Comparison of ENCODE assay signal across 11 mouse cellular contexts in the genomic region with DNA sequence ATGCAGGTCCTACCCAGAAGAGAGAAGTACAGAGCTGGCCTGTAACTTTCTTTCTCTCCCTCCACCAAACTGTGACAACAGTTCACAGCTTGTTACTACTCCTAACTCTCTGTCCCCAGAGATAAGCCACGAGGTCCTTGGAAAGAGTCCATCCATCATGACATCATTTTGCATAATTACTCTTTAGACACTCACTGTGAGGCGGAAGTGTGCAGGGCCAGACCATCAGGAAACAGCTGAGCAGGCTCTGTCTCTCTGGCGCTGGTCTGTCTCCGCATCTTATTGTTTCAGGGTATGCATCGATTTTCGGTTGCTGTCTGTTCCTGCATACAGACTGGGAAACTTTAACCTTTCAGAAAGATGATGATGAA. TPM values are rescaled to one million over a fixed set of nuclear protein-coding genes. Genes with fewer than 3 reads are reported as not detected.
DNase-seq lines count a peak whose midpoint lies in the region; ATAC-seq and TF ChIP-seq lines count a peak whose summit lies in the region.
"Had no signal": no experiment of that assay in that cellular context is flagged by ENCODE, and none has a peak within 500 bp of the region (broad histone marks: within the 10 kb centered on the region; RNA-seq: fewer than 3 reads in every experiment).

No protein-coding gene starts in this region.

- H3K36me3 ChIP-seq in midbrain, embryonic 16.5 days (ENCODE audit: control insufficient read depth, insufficient read depth, low read length) = no peaks in the 10 kb centered on the region
- H3K36me3 ChIP-seq in neural tube, embryonic 15.5 days = no peaks in the 10 kb centered on the region
- H3K36me3 ChIP-seq: G1E had no signal

- 77% methylated on average over 6 of the region's 6 CpGs for WGBS in midbrain, embryonic 16.5 days
- 65% methylated on average over 6 of the region's 6 CpGs for WGBS in neural tube, embryonic 15.5 days

- intact Hi-C loops in gastrocnemius, adult 2 months (cut with DNase I) = no loop called here
- intact Hi-C loops in gastrocnemius, postnatal 36 days (cut with DNase I) = loop anchor here (10.0 kb wide), 1 partner anchor 88 kb away; no protein-coding TSS in a partner anchor
- intact Hi-C loops in heart, postnatal 36 days (cut with DNase I) = no loop called here

- H3K27ac ChIP-seq in gastrocnemius, adult 2 months = peak overlapping the region; percentile 46; the same call in 1 of the 2 replicates
- no peak overlapping the region for H3K27ac ChIP-seq in midbrain, embryonic 16.5 days (ENCODE audit: low read length)
- no peak overlapping the region for H3K27ac ChIP-seq in neural tube, embryonic 15.5 days (replicated peaks)

- TF ChIP-seq CTCF in gastrocnemius, adult 2 months (IDR thresholded peaks at IDR 0.05) = no peak

- H3K4me3 ChIP-seq in gastrocnemius, adult 2 months = no peak overlapping the region
- H3K4me3 ChIP-seq in midbrain, embryonic 16.5 days (ENCODE audit: low read depth, low read length) = no peak overlapping the region
- H3K4me3 ChIP-seq in neural tube, embryonic 15.5 days (replicated peaks) = no peak overlapping the region
- H3K4me3 ChIP-seq: erythroblast, embryonic 14.5 days had no signal

- no peak for ATAC-seq in midbrain, embryonic 16.5 days
- no peak for ATAC-seq in neural tube, embryonic 15.5 days (ENCODE audit: low FRiP score)

- no peaks in the 10 kb centered on the region for H3K4me1 ChIP-seq in midbrain, embryonic 16.5 days (ENCODE audit: control insufficient read depth, insufficient read depth, low read length)
- no peaks in the 10 kb centered on the region for H3K4me1 ChIP-seq in neural tube, embryonic 15.5 days

- no peak overlapping the region for H3K9ac ChIP-seq in midbrain, embryonic 16.5 days (ENCODE audit: low read depth, low read length)
- no peak overlapping the region for H3K9ac ChIP-seq in neural tube, embryonic 15.5 days (replicated peaks)

- no peak for DNase-seq in gastrocnemius, adult 2 months
- DNase-seq in gastrocnemius, postnatal 36 days = no peak
- peak; percentile 10 to 42 for DNase-seq in adrenal gland, postnatal 36 days
- DNase-seq in heart, postnatal 36 days = peak; percentile 55 to 68
- peak; percentile 20 to 41 for DNase-seq in layer of hippocampus, postnatal 36 days
- no peak for DNase-seq in thymus, postnatal 36 days

- no peaks in the 10 kb centered on the region for H3K9me3 ChIP-seq in midbrain, embryonic 16.5 days (replicated peaks; ENCODE audit: control insufficient read depth, low read length, poor library complexity, severe bottlenecking)
- no peaks in the 10 kb centered on the region for H3K9me3 ChIP-seq in neural tube, embryonic 15.5 days (replicated peaks)
- H3K9me3 ChIP-seq: G1E had no signal

- H3K27me3 ChIP-seq in midbrain, embryonic 16.5 days (ENCODE audit: control insufficient read depth, insufficient read depth, low read depth, low read length) = no peaks in the 10 kb centered on the region
- no peaks in the 10 kb centered on the region for H3K27me3 ChIP-seq in neural tube, embryonic 15.5 days (replicated peaks)

- no peak overlapping the region for H3K4me2 ChIP-seq in midbrain, embryonic 16.5 days (ENCODE audit: low read length)
- H3K4me2 ChIP-seq in neural tube, embryonic 15.5 days = no peak overlapping the region

RNA-seq across cellular contexts. Expression of gene 1700020N01Rik, which starts 43.8 kb away (rescaled TPM):
- total RNA-seq in gastrocnemius, adult 2 months (2021) = not detected
- total RNA-seq in gastrocnemius, postnatal 36 days (2021) = not detected
- not detected for total RNA-seq in adrenal gland, postnatal 36 days (2021)
- not detected for total RNA-seq in heart, postnatal 36 days (2021)
- total RNA-seq in layer of hippocampus, postnatal 36 days (2021) = not detected
- polyA plus RNA-seq in midbrain, embryonic 16.5 days (2015; fragmentation: Nextera tagmentation; extraction: Ambion mirVana) = not detected in 2 replicates
- not detected in 2 replicates for polyA plus RNA-seq in neural tube, embryonic 15.5 days (2015; fragmentation: Nextera tagmentation; extraction: Ambion mirVana)
- total RNA-seq: G1E had no signal
- polyA plus RNA-seq: erythroblast, embryonic 14.5 days; G1E; liver, embryonic 16.5 days had no signal

Comparison
In these comparisons a context has a peak if more than half of its experiments do, and no peak if none do; other contexts are left out.
1. DNase-seq: peak in adrenal gland, postnatal 36 days (2 of 2), heart, postnatal 36 days (2 of 2) and layer of hippocampus, postnatal 36 days (2 of 2); none in gastrocnemius, adult 2 months (single experiment), gastrocnemius, postnatal 36 days (0 of 2) and thymus, postnatal 36 days (0 of 2).